Mouse (Mus musculus): ENCODE measurements around the gene Naa15. TPM values are rescaled to one million over a fixed set of nuclear protein-coding genes. Genes with fewer than 3 reads are reported as not detected.
"Not testable (repeated sequence)": the region's sequence is repeated elsewhere in the genome, so short reads cannot be mapped to it uniquely, and the experiment has no call there.

Gene Naa15
- polyA plus RNA-seq, 1 experiment from 2014 or later = 48.4 TPM

DNA sequence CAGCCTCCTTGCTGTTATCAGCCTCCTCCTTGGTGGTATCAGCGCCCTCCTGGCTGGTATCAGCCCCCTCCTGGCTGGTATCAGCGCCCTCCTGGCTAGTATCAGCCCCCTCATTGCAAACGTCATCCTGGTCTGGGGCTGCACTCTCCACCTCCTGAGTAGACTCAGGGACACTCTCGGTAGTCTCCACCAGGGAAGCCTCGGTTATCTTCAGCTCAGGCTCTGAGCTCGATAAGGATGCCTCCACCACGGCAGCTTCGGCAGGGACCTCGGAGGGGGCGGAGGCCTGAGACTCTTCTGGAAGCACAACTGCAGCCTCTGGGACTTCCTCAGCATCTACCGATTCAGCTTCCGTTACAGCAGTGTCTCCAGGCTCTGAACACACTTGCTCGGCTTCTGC lies 26.0 kb upstream of the Naa15 start:
- peaks cover 9% of the 10 kb centered on the region for H3K4me1 ChIP-seq (replicated peaks; ENCODE audit: control insufficient read depth, insufficient read depth, low read length)
- peak overlapping the region; percentile 0 for H3K4me3 ChIP-seq (ENCODE audit: low read depth, low read length)
- no peak overlapping the region for H3K9ac ChIP-seq (ENCODE audit: low read depth, low read length)
- WGBS = 1% methylated on average over 13 of the region's 13 CpGs
- peak overlapping the region; percentile 51 for H3K4me2 ChIP-seq
- DNase-seq (ENCODE audit: low spot score) (peak; percentile 64), ATAC-seq (replicated peaks; ENCODE audit: low FRiP score) (peak; percentile 99)
- no peaks in the 10 kb centered on the region for H3K9me3 ChIP-seq (ENCODE audit: control insufficient read depth, low read length)
- H3K36me3 ChIP-seq (ENCODE audit: control insufficient read depth, insufficient read depth, low read length) = no peaks in the 10 kb centered on the region
- H3K27ac ChIP-seq (ENCODE audit: low read depth, low read length) = no peak overlapping the region
- no peaks in the 10 kb centered on the region for H3K27me3 ChIP-seq (replicated peaks; ENCODE audit: control insufficient read depth, insufficient read depth, low read length)

DNA sequence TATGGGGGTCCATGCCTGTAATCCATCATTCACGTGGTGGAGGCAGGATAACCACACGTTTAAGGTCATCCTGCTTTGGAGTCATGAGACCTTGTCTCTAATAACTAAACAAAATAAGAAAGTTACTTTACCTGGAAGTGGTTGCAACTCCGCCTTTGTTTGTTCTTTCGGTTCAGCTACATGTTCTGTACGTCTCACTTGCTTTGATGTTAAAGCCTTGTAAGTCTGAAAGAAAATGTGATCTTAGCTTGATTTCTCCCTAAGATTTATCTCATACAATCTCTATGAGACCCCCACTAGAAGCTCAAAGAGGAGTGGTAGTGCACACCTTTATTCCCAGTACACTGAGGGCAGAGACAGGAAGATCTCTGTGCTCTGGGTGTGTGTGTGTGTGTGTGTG lies 23.9 kb upstream of the Naa15 start:
- H3K9ac ChIP-seq (ENCODE audit: low read depth, low read length) = no peak overlapping the region
- no peaks in the 10 kb centered on the region for H3K9me3 ChIP-seq (ENCODE audit: control insufficient read depth, low read length)
- peaks cover 8% of the 10 kb centered on the region for H3K27me3 ChIP-seq (replicated peaks; ENCODE audit: control insufficient read depth, insufficient read depth, low read length)
- DNase-seq (ENCODE audit: low spot score) (no peak), ATAC-seq (replicated peaks; ENCODE audit: low FRiP score) (no peak)
- H3K4me3 ChIP-seq (ENCODE audit: low read depth, low read length) = no peak overlapping the region
- 75% methylated on average over 5 of the region's 5 CpGs for WGBS
- no peaks in the 10 kb centered on the region for H3K36me3 ChIP-seq (ENCODE audit: control insufficient read depth, insufficient read depth, low read length)
- peaks cover 9% of the 10 kb centered on the region for H3K4me1 ChIP-seq (replicated peaks; ENCODE audit: control insufficient read depth, insufficient read depth, low read length)
- H3K27ac ChIP-seq (ENCODE audit: low read depth, low read length) = no peak overlapping the region
- H3K4me2 ChIP-seq = no peak overlapping the region

DNA sequence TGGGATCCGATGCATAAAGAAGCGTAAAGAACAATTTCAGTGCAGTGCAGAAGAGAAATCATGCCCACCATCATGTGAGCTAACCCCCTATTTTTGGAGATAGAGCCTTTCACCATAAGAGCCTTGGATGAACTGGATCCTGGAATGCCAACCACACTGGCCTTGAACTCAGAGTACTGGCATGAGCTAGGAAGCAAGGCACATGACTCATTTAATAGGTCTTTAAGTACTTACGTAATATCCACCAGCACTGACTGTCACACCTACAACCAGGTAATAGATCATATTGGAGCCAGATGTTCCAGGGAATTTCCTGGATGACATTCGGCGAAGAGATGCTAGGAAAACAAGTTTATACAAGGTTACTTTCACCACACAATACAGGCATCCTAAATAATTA lies 23.4 kb upstream of the Naa15 start:
- Histone ChIP-seq H3K9ac (ENCODE audit: low read depth, low read length) (no peak overlapping the region), H3K9me3 (ENCODE audit: control insufficient read depth, low read length) (no peaks in the 10 kb centered on the region), H3K4me1 (replicated peaks; ENCODE audit: control insufficient read depth, insufficient read depth, low read length) (peaks cover 9% of the 10 kb centered on the region), H3K27ac (ENCODE audit: low read depth, low read length) (no peak overlapping the region), H3K27me3 (replicated peaks; ENCODE audit: control insufficient read depth, insufficient read depth, low read length) (peaks cover 10% of the 10 kb centered on the region), H3K4me3 (ENCODE audit: low read depth, low read length) (no peak overlapping the region), H3K4me2 (no peak overlapping the region), H3K36me3 (ENCODE audit: control insufficient read depth, insufficient read depth, low read length) (no peaks in the 10 kb centered on the region)
- DNase-seq (ENCODE audit: low spot score) (no peak), ATAC-seq (replicated peaks; ENCODE audit: low FRiP score) (no peak)
- 89% methylated on average over 5 of the region's 5 CpGs for WGBS

DNA sequence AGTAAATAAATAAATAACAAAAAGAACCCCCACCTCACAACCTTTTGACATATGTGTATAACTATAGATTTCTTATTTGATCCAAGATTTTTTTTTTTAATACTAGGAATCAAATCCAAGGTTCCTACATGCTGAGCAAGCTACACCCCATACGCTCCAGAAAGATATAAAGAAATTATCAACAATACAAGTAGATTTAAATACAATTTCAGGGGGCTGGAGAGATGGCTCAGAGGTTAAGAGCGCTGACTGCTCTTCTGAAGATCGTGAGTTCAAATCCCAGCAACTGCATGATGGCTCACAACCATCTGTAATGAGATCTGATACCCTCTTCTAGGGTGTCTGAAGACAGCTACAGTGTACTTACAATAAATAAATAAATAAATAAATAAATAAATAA lies 21.9 kb upstream of the Naa15 start:
- not testable (repeated sequence) for H3K36me3 ChIP-seq (ENCODE audit: control insufficient read depth, insufficient read depth, low read length); H3K27ac ChIP-seq (ENCODE audit: low read depth, low read length); H3K4me3 ChIP-seq (ENCODE audit: low read depth, low read length); H3K9me3 ChIP-seq (ENCODE audit: control insufficient read depth, low read length); H3K4me1 ChIP-seq (replicated peaks; ENCODE audit: control insufficient read depth, insufficient read depth, low read length); ATAC-seq (replicated peaks; ENCODE audit: low FRiP score); H3K4me2 ChIP-seq; DNase-seq (ENCODE audit: low spot score); H3K9ac ChIP-seq (ENCODE audit: low read depth, low read length)
- H3K27me3 ChIP-seq (replicated peaks; ENCODE audit: control insufficient read depth, insufficient read depth, low read length) = peaks cover 13% of the 10 kb centered on the region
- 87% methylated on average over 3 of the region's 3 CpGs for WGBS

DNA sequence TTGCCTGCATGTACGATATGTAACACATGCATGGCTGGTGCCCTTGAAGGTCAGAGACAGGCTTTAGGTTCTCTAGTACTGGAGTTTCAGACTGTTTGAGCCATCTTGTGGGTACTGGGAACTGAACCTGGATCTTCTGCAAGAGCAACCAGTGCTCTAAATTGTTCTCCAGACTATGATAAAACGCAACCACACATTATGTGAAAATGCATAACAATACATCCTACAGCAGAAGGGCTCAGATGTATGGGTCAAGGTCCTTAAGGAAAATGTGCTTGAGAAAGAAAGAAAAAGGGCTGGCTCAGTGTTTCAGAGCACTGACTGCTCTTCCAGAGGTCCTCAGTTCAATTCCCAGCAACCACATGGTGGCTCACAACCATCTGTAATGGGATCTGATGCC lies 21.3 kb upstream of the Naa15 start:
- no peak overlapping the region for H3K27ac ChIP-seq (ENCODE audit: low read depth, low read length)
- ATAC-seq (replicated peaks; ENCODE audit: low FRiP score) (no peak), DNase-seq (ENCODE audit: low spot score) (no peak)
- peaks cover 8% of the 10 kb centered on the region for H3K4me1 ChIP-seq (replicated peaks; ENCODE audit: control insufficient read depth, insufficient read depth, low read length)
- no peak overlapping the region for H3K4me3 ChIP-seq (ENCODE audit: low read depth, low read length)
- no peaks in the 10 kb centered on the region for H3K36me3 ChIP-seq (ENCODE audit: control insufficient read depth, insufficient read depth, low read length)
- no peak overlapping the region for H3K9ac ChIP-seq (ENCODE audit: low read depth, low read length)
- 87% methylated on average over 2 of the region's 2 CpGs for WGBS
- no peaks in the 10 kb centered on the region for H3K9me3 ChIP-seq (ENCODE audit: control insufficient read depth, low read length)
- no peak overlapping the region for H3K4me2 ChIP-seq
- H3K27me3 ChIP-seq (replicated peaks; ENCODE audit: control insufficient read depth, insufficient read depth, low read length) = peaks cover 13% of the 10 kb centered on the region

DNA sequence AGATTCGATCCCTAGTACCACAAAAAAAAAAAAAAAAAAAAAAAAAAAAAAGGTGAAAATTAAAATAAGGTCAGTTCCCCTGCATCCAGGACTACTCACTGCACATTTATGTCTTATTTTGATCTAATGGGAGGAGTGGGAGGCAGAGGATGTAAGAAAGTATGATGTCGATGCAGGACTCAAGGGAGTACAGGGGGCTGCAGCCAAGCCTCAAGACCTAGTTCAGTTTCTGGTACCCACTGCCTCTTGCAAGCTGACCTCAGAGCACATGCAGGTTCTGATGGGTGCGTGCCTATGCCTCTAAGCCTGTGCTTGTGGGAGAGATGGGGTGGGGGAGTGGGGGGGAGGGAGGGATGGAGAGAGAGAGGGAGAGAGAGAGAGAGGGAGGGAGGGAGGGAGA lies 20.1 kb upstream of the Naa15 start:
- H3K36me3 ChIP-seq (ENCODE audit: control insufficient read depth, insufficient read depth, low read length) = no peaks in the 10 kb centered on the region
- no peaks in the 10 kb centered on the region; the same call in 1 of the 2 replicates for H3K4me1 ChIP-seq (replicated peaks; ENCODE audit: control insufficient read depth, insufficient read depth, low read length)
- ATAC-seq (replicated peaks; ENCODE audit: low FRiP score) (no peak), DNase-seq (ENCODE audit: low spot score) (no peak)
- H3K4me2 ChIP-seq = no peak overlapping the region
- no peak overlapping the region for H3K9ac ChIP-seq (ENCODE audit: low read depth, low read length)
- WGBS = 72% methylated on average over 3 of the region's 3 CpGs
- peaks cover 13% of the 10 kb centered on the region for H3K27me3 ChIP-seq (replicated peaks; ENCODE audit: control insufficient read depth, insufficient read depth, low read length)
- H3K4me3 ChIP-seq (ENCODE audit: low read depth, low read length) = no peak overlapping the region
- no peak overlapping the region for H3K27ac ChIP-seq (ENCODE audit: low read depth, low read length)
- H3K9me3 ChIP-seq (ENCODE audit: control insufficient read depth, low read length) = no peaks in the 10 kb centered on the region

DNA sequence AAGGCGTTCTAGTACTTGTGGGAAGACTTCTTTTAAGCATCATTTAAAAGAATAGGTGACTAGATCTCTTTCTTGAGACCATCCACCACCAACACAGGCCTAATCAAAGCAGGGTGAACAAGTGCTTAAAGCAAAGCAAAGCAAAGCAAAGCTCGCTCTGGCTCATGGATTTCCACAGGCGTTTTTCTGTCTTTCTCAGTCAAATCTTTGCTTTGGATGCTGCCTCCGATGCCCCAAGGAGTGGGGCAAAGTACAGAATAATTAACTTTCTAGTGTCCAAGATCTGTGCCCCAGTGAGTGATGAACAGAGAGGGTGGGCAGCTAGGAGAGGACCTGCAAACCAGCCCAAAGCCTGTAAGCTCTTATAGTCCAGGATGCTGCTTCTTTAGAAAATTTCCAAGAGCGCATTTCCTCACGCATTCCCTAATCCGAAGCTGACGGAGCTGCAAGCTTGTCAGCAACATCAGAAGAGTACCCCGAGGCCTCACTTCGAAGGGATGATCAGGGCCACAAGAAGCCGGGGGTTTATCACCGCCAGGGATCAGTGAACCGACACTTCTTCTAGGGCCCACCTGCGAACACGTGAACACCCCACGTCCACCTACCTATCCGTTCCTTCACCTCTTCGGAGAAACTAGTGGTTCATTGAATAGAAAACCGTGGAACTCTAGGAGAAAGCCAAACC lies 19.3 kb upstream of the Naa15 start:
- no peak for ATAC-seq (replicated peaks; ENCODE audit: low FRiP score)
- no peaks in the 10 kb centered on the region for H3K36me3 ChIP-seq (ENCODE audit: control insufficient read depth, insufficient read depth, low read length)
- peaks cover 13% of the 10 kb centered on the region for H3K27me3 ChIP-seq (replicated peaks; ENCODE audit: control insufficient read depth, insufficient read depth, low read length)
- peak overlapping the region; percentile 64; the same call in 1 of the 2 replicates for H3K4me3 ChIP-seq (ENCODE audit: low read depth, low read length)
- no peak overlapping the region for H3K9ac ChIP-seq (ENCODE audit: low read depth, low read length)
- DNase-seq (ENCODE audit: low spot score) = no peak
- H3K27ac ChIP-seq (ENCODE audit: low read depth, low read length) = no peak overlapping the region
- H3K9me3 ChIP-seq (ENCODE audit: control insufficient read depth, low read length) = no peaks in the 10 kb centered on the region
- 28% methylated on average over 19 of the region's 19 CpGs for WGBS
- H3K4me2 ChIP-seq = peak overlapping the region; percentile 77
- no peaks in the 10 kb centered on the region; the same call in 1 of the 2 replicates for H3K4me1 ChIP-seq (replicated peaks; ENCODE audit: control insufficient read depth, insufficient read depth, low read length)

DNA sequence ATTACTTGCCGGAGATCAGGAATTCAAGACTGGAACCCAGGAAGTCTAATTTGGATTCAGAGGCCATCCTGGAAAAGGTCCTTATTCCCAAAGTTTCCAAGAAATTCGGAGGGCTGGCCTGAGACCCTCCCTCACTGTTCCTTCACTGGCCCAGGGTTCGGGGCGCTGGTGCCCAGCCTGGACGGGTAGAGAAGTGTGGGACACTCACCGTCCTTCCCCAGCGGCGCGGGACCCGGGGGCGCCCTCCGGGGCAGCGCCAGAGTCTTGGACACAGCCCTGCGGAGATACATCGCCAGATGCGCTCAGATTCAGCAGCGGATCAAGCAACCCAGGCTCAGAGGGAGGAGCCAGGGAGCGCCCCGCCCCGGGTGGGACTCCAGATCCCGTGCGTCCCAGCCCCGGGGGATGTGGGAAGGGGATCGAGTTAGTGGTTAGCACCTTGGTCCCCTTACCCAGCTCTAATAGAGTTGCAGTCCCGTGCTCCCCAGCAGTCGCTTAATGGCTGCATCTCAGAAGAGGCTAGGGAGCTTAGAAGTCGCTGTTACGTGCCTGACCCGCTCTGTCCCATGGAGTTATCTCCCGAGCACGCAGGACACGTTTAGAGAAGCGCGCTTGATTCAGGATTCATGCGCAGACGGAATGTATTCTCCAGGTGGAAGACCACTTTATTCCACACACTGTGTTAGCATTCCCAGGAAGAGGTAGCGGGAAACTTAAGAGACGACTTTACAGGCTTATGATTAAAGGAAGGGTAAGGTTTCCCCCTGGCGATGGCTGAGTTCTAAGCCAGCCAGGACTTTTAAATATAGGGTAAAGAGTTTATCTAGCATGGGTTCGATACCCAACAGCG lies 18.5 kb upstream of the Naa15 start, which contains the start of gene Mgarp:
Gene Mgarp (minus strand): TSS at position 520 of the 850 bp plus-strand sequence.
- Histone ChIP-seq H3K4me1 (replicated peaks; ENCODE audit: control insufficient read depth, insufficient read depth, low read length) (no peaks in the 10 kb centered on the region; the same call in 1 of the 2 replicates), H3K27ac (ENCODE audit: low read depth, low read length) (0 out of 2 replicates have a peak within 1 kb of the TSS, but pooled peaks have one; percentile 36), H3K36me3 (ENCODE audit: control insufficient read depth, insufficient read depth, low read length) (no peaks in the 10 kb centered on the region), H3K4me2 (peak within 1 kb of the TSS; percentile 77), H3K27me3 (replicated peaks; ENCODE audit: control insufficient read depth, insufficient read depth, low read length) (peaks cover 13% of the 10 kb centered on the region), H3K9ac (ENCODE audit: low read depth, low read length) (peak within 1 kb of the TSS; percentile 71), H3K9me3 (ENCODE audit: control insufficient read depth, low read length) (no peaks in the 10 kb centered on the region), H3K4me3 (ENCODE audit: low read depth, low read length) (peak within 1 kb of the TSS; percentile 64)
- 3% methylated on average over 41 of the region's 41 CpGs for WGBS
- ATAC-seq (replicated peaks; ENCODE audit: low FRiP score) = peak; percentile 88
- DNase-seq (ENCODE audit: low spot score) = peak; percentile 85

Data from liver, embryonic 11.5 days (tissue).